Mouse (Mus musculus) kidney, postnatal 10 days (tissue): ENCODE results near the gene Prss48.

Source experiments
- DNase-seq: peaks from one replicate; pipeline ENCODE4 v3.0.0; 2021; ENCODE audit warnings: mixed read lengths

Gene Prss48

GRCm38 (mm10) chr3:86002423-86002822 is at the start of gene Prss48:
Gene Prss48 (minus strand): TSS chr3:86002491.
- DNase-seq, result peak; percentile 34

GRCm38 (mm10) chr3:86049041-86049440 is 46.8 kb upstream of the Prss48 start:
- DNase-seq, result no peak

GRCm38 (mm10) chr3:86047686-86048408 is 45.6 kb upstream of the Prss48 start:
- no peak for DNase-seq

GRCm38 (mm10) chr3:86040286-86041201 is 38.3 kb upstream of the Prss48 start:
- DNase-seq, result peak; percentile 48

- peak; percentile 59 for DNase-seq
These were observed 36.4 kb upstream of the Prss48 start for GRCm38 (mm10) chr3:86038648-86039047.

- no peak for DNase-seq
These were observed 35.7 kb upstream of the Prss48 start for GRCm38 (mm10) chr3:86037926-86038484.

GRCm38 (mm10) chr3:86033455-86034090 is 31.3 kb upstream of the Prss48 start:
- no peak for DNase-seq

- peak; percentile 33 for DNase-seq
These were observed 28.3 kb upstream of the Prss48 start for GRCm38 (mm10) chr3:86030566-86030965.

- no peak for DNase-seq
These were observed 26.5 kb upstream of the Prss48 start for GRCm38 (mm10) chr3:86028658-86029375.

GRCm38 (mm10) chr3:86025341-86026137 is 23.2 kb upstream of the Prss48 start:
- DNase-seq, result no peak

- no peak for DNase-seq
These were observed 21.9 kb upstream of the Prss48 start for GRCm38 (mm10) chr3:86024065-86024795.

GRCm38 (mm10) chr3:86021651-86022050 is 19.4 kb upstream of the Prss48 start:
- DNase-seq, result no peak

GRCm38 (mm10) chr3:86020921-86021650 is 18.8 kb upstream of the Prss48 start:
- DNase-seq, result no peak

GRCm38 (mm10) chr3:86017484-86017883 is 15.2 kb upstream of the Prss48 start:
- no peak for DNase-seq

GRCm38 (mm10) chr3:86016965-86017364 is 14.7 kb upstream of the Prss48 start:
- no peak for DNase-seq

GRCm38 (mm10) chr3:86013837-86014236 is 11.5 kb upstream of the Prss48 start:
- no peak for DNase-seq

- DNase-seq, result peak; percentile 55
These were observed 9.5 kb upstream of the Prss48 start for GRCm38 (mm10) chr3:86011833-86012232.

GRCm38 (mm10) chr3:86011373-86011772 is 9.1 kb upstream of the Prss48 start:
- DNase-seq, result no peak

- DNase-seq, result peak; percentile 39
These were observed 8.3 kb upstream of the Prss48 start for GRCm38 (mm10) chr3:86010618-86011017.

GRCm38 (mm10) chr3:86004751-86005150 is 2.5 kb upstream of the Prss48 start:
- DNase-seq, result no peak
